Mouse (Mus musculus) left cerebral cortex, adult 8-10 months (tissue): ENCODE data around the gene Hapln4. TPM values are rescaled to one million over a fixed set of nuclear protein-coding genes. Genes with fewer than 3 reads are reported as not detected.

Experiments used
- DNase-seq, 2 experiments: peaks; one replicate each; pipeline ENCODE4 v3.0.0; 2022; ENCODE audit warnings: low spot score in 2 of 2
- microRNA-seq, 2 experiments: library from miRNA; unstranded; fragments of <30 nt; microRNA quantifications; one replicate each; pipeline ENCODE4 v1.2.0; 2022
- total RNA-seq, 4 experiments: library from RNA; stranded (reverse); gene quantifications; 2 replicates each; pipeline ENCODE4 v1.2.4; 2022

Hapln4 gene
- total RNA-seq, 4 experiments from 2014 or later, result 97.1 to 113 (median 101) TPM

- DNase-seq, result no peak
Observed at GRCm38 (mm10) chr8:70137890-70138289, 54.6 kb downstream of the Hapln4 start.

GRCm38 (mm10) chr8:70139026-70139857 is 56.0 kb downstream of the Hapln4 start, which contains the start of the genes Rfxank, Borcs8 and Mef2b:
Rfxank (minus strand) TSS chr8:70139154.
Borcs8 (plus strand) TSS chr8:70139499.
Mef2b (plus strand) TSS chr8:70139711.
- DNase-seq, result peak; percentile 89 to 99

GRCm38 (mm10) chr8:70139981-70140380 is 56.7 kb downstream of the Hapln4 start:
- no peak for DNase-seq

Small RNAs within 50 kb of the gene (microRNA-seq; reads per million reads assigned to microRNA genes)
- gene Mir7066, result 11.0 to 17.5 reads per million in 2 experiments

Other genes starting within 250 kb of the Hapln4 start
- gene Cilp2, start 195.8 kb upstream of the Hapln4 start, total RNA-seq, result under 1 TPM; 0.54 to 0.79 (median 0.65) TPM
- gene Tssk6, start 181.3 kb upstream of the Hapln4 start, total RNA-seq, result under 1 TPM in 1 of 4 experiments, not detected in 3; 0.28 TPM
- gene Ndufa13, start 180.9 kb upstream of the Hapln4 start, total RNA-seq, result 100 to 1,000 TPM; 102 to 149 (median 131) TPM
- 10 to 100 TPM; 20.2 to 30.4 (median 21.7) TPM for gene Yjefn3, start 180.7 kb upstream of the Hapln4 start, total RNA-seq
- 10 to 100 TPM; 29.7 to 38.2 (median 30.4) TPM for gene Gatad2a, start 87.1 kb upstream of the Hapln4 start, total RNA-seq
- gene Mau2, start 40.7 kb upstream of the Hapln4 start, total RNA-seq, result 10 to 100 TPM; 61.7 to 65.7 (median 65.3) TPM
- 10 to 100 TPM; 53.0 to 56.4 (median 54.6) TPM for gene Sugp1, start 40.6 kb upstream of the Hapln4 start, total RNA-seq
- 1 to 10 TPM; 1.1 to 4.6 (median 1.4) TPM for gene Tm6sf2, start 10.5 kb upstream of the Hapln4 start, total RNA-seq
- gene Ncan, start 37.4 kb downstream of the Hapln4 start, total RNA-seq, result 100 to 1,000 TPM; 143 to 155 (median 147) TPM
- 10 to 100 TPM; 23.8 to 29.4 (median 26.5) TPM for gene Nr2c2ap, start 47.9 kb downstream of the Hapln4 start, total RNA-seq
- gene Rfxank, start 55.7 kb downstream of the Hapln4 start, total RNA-seq, result 10 to 100 TPM; 15.1 to 19.6 (median 16.4) TPM
- gene Borcs8, start 56.0 kb downstream of the Hapln4 start, total RNA-seq, result 10 to 100 TPM; 36.6 to 48.0 (median 42.9) TPM
- gene Mef2b, start 56.3 kb downstream of the Hapln4 start, total RNA-seq, result under 1 TPM in 2 of 4 experiments, not detected in 2; 0.27 to 0.58 TPM
- gene Tmem161a, start 88.9 kb downstream of the Hapln4 start, total RNA-seq, result 10 to 100 TPM; 40.2 to 49.8 (median 43.4) TPM
- gene Slc25a42, start 128.8 kb downstream of the Hapln4 start, total RNA-seq, result 10 to 100 TPM; 30.4 to 36.5 (median 34.9) TPM
- gene Sugp2, start 150.8 kb downstream of the Hapln4 start, total RNA-seq, result 100 to 1,000 TPM; 102 to 121 (median 111) TPM
- gene Armc6, start 151.0 kb downstream of the Hapln4 start, total RNA-seq, result 10 to 100 TPM; 33.6 to 44.9 (median 40.5) TPM
- 10 to 100 TPM in 1 of 4 experiments, 1 to 10 TPM in 3; 9.2 to 12.1 (median 9.8) TPM for gene Homer3, start 199.4 kb downstream of the Hapln4 start, total RNA-seq
- 10 to 100 TPM; 47.5 to 55.7 (median 51.8) TPM for gene Ddx49, start 219.0 kb downstream of the Hapln4 start, total RNA-seq
- 100 to 1,000 TPM; 123 to 154 (median 139) TPM for gene Cope, start 219.1 kb downstream of the Hapln4 start, total RNA-seq
- gene Cers1, start 232.3 kb downstream of the Hapln4 start, total RNA-seq, result 10 to 100 TPM; 83.6 to 94.5 (median 88.4) TPM
- 10 to 100 TPM in 2 of 4 experiments, 1 to 10 TPM in 2; 4.2 to 13.4 (median 7.4) TPM for gene Gdf1, start 246.4 kb downstream of the Hapln4 start, total RNA-seq